Mouse (Mus musculus): ENCODE results near the gene Dzank1. TPM values are rescaled to one million over a fixed set of nuclear protein-coding genes. Genes with fewer than 3 reads are reported as not detected.

Gene Dzank1
- polyA plus RNA-seq, 1 experiment: 44.3 TPM

- TF ChIP-seq CTCF (IDR thresholded peaks at IDR 0.05; ENCODE audit: insufficient read depth, low read depth, low read length): no peak
- TF ChIP-seq POLR2A (IDR thresholded peaks at IDR 0.05; ENCODE audit: insufficient read depth, low read depth, low read length): no peak
- Histone ChIP-seq H3K4me3 (ENCODE audit: insufficient read depth, low read depth, low read length) (no peak overlapping the region), H3K4me1 (ENCODE audit: control insufficient read depth, insufficient read depth, low read length) (no peaks in the 10 kb centered on the region), H3K27ac (ENCODE audit: insufficient read depth, low read depth, low read length) (no peak overlapping the region)
- 82% methylated on average over 10 of the region's 10 CpGs for WGBS
These were observed 91.5 kb downstream of the Dzank1 start for GRCm38 (mm10) chr2:144435679-144436078.

GRCm38 (mm10) chr2:144431286-144431825 lies 95.9 kb downstream of the Dzank1 start:
- WGBS: 73% methylated on average over 5 of the region's 5 CpGs
- Histone ChIP-seq H3K4me1 (ENCODE audit: control insufficient read depth, insufficient read depth, low read length) (no peaks in the 10 kb centered on the region), H3K4me3 (ENCODE audit: insufficient read depth, low read depth, low read length) (no peak overlapping the region), H3K27ac (ENCODE audit: insufficient read depth, low read depth, low read length) (no peak overlapping the region)
- no peak for TF ChIP-seq CTCF (IDR thresholded peaks at IDR 0.05; ENCODE audit: insufficient read depth, low read depth, low read length)
- no peak for TF ChIP-seq POLR2A (IDR thresholded peaks at IDR 0.05; ENCODE audit: insufficient read depth, low read depth, low read length)

GRCm38 (mm10) chr2:144429171-144429570 lies 98.0 kb downstream of the Dzank1 start:
- WGBS: 84% methylated on average over 7 of the region's 7 CpGs
- Histone ChIP-seq H3K4me3 (ENCODE audit: insufficient read depth, low read depth, low read length) (no peak overlapping the region), H3K4me1 (ENCODE audit: control insufficient read depth, insufficient read depth, low read length) (no peaks in the 10 kb centered on the region), H3K27ac (ENCODE audit: insufficient read depth, low read depth, low read length) (no peak overlapping the region)
- TF ChIP-seq CTCF (IDR thresholded peaks at IDR 0.05; ENCODE audit: insufficient read depth, low read depth, low read length) (no peak), POLR2A (IDR thresholded peaks at IDR 0.05; ENCODE audit: insufficient read depth, low read depth, low read length) (no peak)

- WGBS: 84% methylated on average over 8 of the region's 8 CpGs
- H3K27ac ChIP-seq (ENCODE audit: insufficient read depth, low read depth, low read length): no peak overlapping the region
- no peaks in the 10 kb centered on the region for H3K4me1 ChIP-seq (ENCODE audit: control insufficient read depth, insufficient read depth, low read length)
- TF ChIP-seq CTCF (IDR thresholded peaks at IDR 0.05; ENCODE audit: insufficient read depth, low read depth, low read length): no peak
- no peak for TF ChIP-seq POLR2A (IDR thresholded peaks at IDR 0.05; ENCODE audit: insufficient read depth, low read depth, low read length)
- H3K4me3 ChIP-seq (ENCODE audit: insufficient read depth, low read depth, low read length): no peak overlapping the region
These were observed 98.6 kb downstream of the Dzank1 start for GRCm38 (mm10) chr2:144428659-144429058.

GRCm38 (mm10) chr2:144427852-144428251 lies 99.4 kb downstream of the Dzank1 start:
- Histone ChIP-seq H3K27ac (ENCODE audit: insufficient read depth, low read depth, low read length) (no peak overlapping the region), H3K4me1 (ENCODE audit: control insufficient read depth, insufficient read depth, low read length) (no peaks in the 10 kb centered on the region), H3K4me3 (ENCODE audit: insufficient read depth, low read depth, low read length) (no peak overlapping the region)
- WGBS: 78% methylated on average over 5 of the region's 5 CpGs
- no peak for TF ChIP-seq POLR2A (IDR thresholded peaks at IDR 0.05; ENCODE audit: insufficient read depth, low read depth, low read length)
- TF ChIP-seq CTCF (IDR thresholded peaks at IDR 0.05; ENCODE audit: insufficient read depth, low read depth, low read length): no peak

GRCm38 (mm10) chr2:144425761-144426160 lies 101.5 kb downstream of the Dzank1 start:
- no peak overlapping the region for H3K4me3 ChIP-seq (ENCODE audit: insufficient read depth, low read depth, low read length)
- TF ChIP-seq CTCF (IDR thresholded peaks at IDR 0.05; ENCODE audit: insufficient read depth, low read depth, low read length) (no peak), POLR2A (IDR thresholded peaks at IDR 0.05; ENCODE audit: insufficient read depth, low read depth, low read length) (no peak)
- WGBS: 75% methylated on average over 1 of the region's 1 CpGs
- H3K27ac ChIP-seq (ENCODE audit: insufficient read depth, low read depth, low read length): no peak overlapping the region
- H3K4me1 ChIP-seq (ENCODE audit: control insufficient read depth, insufficient read depth, low read length): no peaks in the 10 kb centered on the region

- Histone ChIP-seq H3K4me1 (ENCODE audit: control insufficient read depth, insufficient read depth, low read length) (no peaks in the 10 kb centered on the region), H3K4me3 (ENCODE audit: insufficient read depth, low read depth, low read length) (no peak overlapping the region), H3K27ac (ENCODE audit: insufficient read depth, low read depth, low read length) (no peak overlapping the region)
- 53% methylated on average over 10 of the region's 10 CpGs for WGBS
- TF ChIP-seq CTCF (IDR thresholded peaks at IDR 0.05; ENCODE audit: insufficient read depth, low read depth, low read length) (no peak), POLR2A (IDR thresholded peaks at IDR 0.05; ENCODE audit: insufficient read depth, low read depth, low read length) (no peak)
These were observed 105.0 kb downstream of the Dzank1 start for GRCm38 (mm10) chr2:144422094-144422675.

Other genes starting within 250 kb of the Dzank1 start
- gene Ovol2, start 195.3 kb downstream of the Dzank1 start, polyA plus RNA-seq (2012; ENCODE audit: insufficient read depth, insufficient read length, low replicate concordance, missing spikeins): not detected in 2 replicates
- gene Kat14, start 158.4 kb downstream of the Dzank1 start, polyA plus RNA-seq (2012; ENCODE audit: insufficient read depth, insufficient read length, low replicate concordance, missing spikeins): not detected in 2 replicates
- not detected in 2 replicates for gene Pet117, start 158.4 kb downstream of the Dzank1 start, polyA plus RNA-seq (2012; ENCODE audit: insufficient read depth, insufficient read length, low replicate concordance, missing spikeins)
- not detected in 2 replicates for gene Polr3f, start 304 bp upstream of the Dzank1 start, polyA plus RNA-seq (2012; ENCODE audit: insufficient read depth, insufficient read length, low replicate concordance, missing spikeins)
- gene Rbbp9, start 23.5 kb upstream of the Dzank1 start, polyA plus RNA-seq (2012; ENCODE audit: insufficient read depth, insufficient read length, low replicate concordance, missing spikeins): not detected in 2 replicates
- not detected in 2 replicates for gene Sec23b, start 28.8 kb upstream of the Dzank1 start, polyA plus RNA-seq (2012; ENCODE audit: insufficient read depth, insufficient read length, low replicate concordance, missing spikeins)
- gene Smim26, start 66.6 kb upstream of the Dzank1 start, polyA plus RNA-seq (2012; ENCODE audit: insufficient read depth, insufficient read length, low replicate concordance, missing spikeins): not detected in 2 replicates
- gene Dtd1, start 72.5 kb upstream of the Dzank1 start, polyA plus RNA-seq (2012; ENCODE audit: insufficient read depth, insufficient read length, low replicate concordance, missing spikeins): not detected in 2 replicates

All from olfactory bulb, adult 2 months (tissue).